Mouse (Mus musculus) ovary, postnatal 14 days (tissue): ENCODE results near the gene Keap1.
"Not testable (repeated sequence)": the region's sequence is repeated elsewhere in the genome, so short reads cannot be mapped to it uniquely, and the experiment has no call there.

Experiments used
- DNase-seq: peaks from one replicate; pipeline ENCODE4 v3.0.0; 2022; ENCODE audit warnings: low spot score

Keap1 gene

GRCm38 (mm10) chr9:21231551-21231950 is 7.6 kb downstream of the Keap1 start:
- no peak for DNase-seq

GRCm38 (mm10) chr9:21227342-21227741 is 11.8 kb downstream of the Keap1 start:
- DNase-seq, result no peak

GRCm38 (mm10) chr9:21225415-21225758 is 13.8 kb downstream of the Keap1 start:
- no peak for DNase-seq

- no peak for DNase-seq
Observed at GRCm38 (mm10) chr9:21224576-21225414, 14.4 kb downstream of the Keap1 start.

GRCm38 (mm10) chr9:21223906-21224305 is 15.3 kb downstream of the Keap1 start:
- no peak for DNase-seq

GRCm38 (mm10) chr9:21223490-21223889 is 15.7 kb downstream of the Keap1 start:
- not testable (repeated sequence) for DNase-seq

- no peak for DNase-seq
Observed at GRCm38 (mm10) chr9:21221383-21221929, 17.7 kb downstream of the Keap1 start.

GRCm38 (mm10) chr9:21220490-21221382 is 18.4 kb downstream of the Keap1 start:
- DNase-seq, result peak; percentile 91

- no peak for DNase-seq
Observed at GRCm38 (mm10) chr9:21219820-21220219, 19.3 kb downstream of the Keap1 start.

GRCm38 (mm10) chr9:21216050-21216841 is 22.9 kb downstream of the Keap1 start:
- DNase-seq, result no peak

GRCm38 (mm10) chr9:21213617-21214190 is 25.5 kb downstream of the Keap1 start:
- no peak for DNase-seq

GRCm38 (mm10) chr9:21211624-21212023 is 27.5 kb downstream of the Keap1 start:
- DNase-seq, result no peak

GRCm38 (mm10) chr9:21210821-21211220 is 28.3 kb downstream of the Keap1 start:
- no peak for DNase-seq

GRCm38 (mm10) chr9:21208626-21209025 is 30.5 kb downstream of the Keap1 start:
- DNase-seq, result no peak

- no peak for DNase-seq
Observed at GRCm38 (mm10) chr9:21206848-21207247, 32.3 kb downstream of the Keap1 start.

- no peak for DNase-seq
Observed at GRCm38 (mm10) chr9:21204528-21205272, 34.5 kb downstream of the Keap1 start.

- no peak for DNase-seq
Observed at GRCm38 (mm10) chr9:21204156-21204527, 35.0 kb downstream of the Keap1 start.

GRCm38 (mm10) chr9:21198960-21199359 is 40.2 kb downstream of the Keap1 start:
- no peak for DNase-seq

- no peak for DNase-seq
Observed at GRCm38 (mm10) chr9:21197981-21198380, 41.2 kb downstream of the Keap1 start.

GRCm38 (mm10) chr9:21196521-21197433 is 42.4 kb downstream of the Keap1 start:
- no peak for DNase-seq
